Mouse (Mus musculus) cerebral cortex, adult 2 months (tissue): ENCODE data around the gene Pcsk5.

Source experiments
- WGBS: fragments of 180-500 bp; shearing (Covaris S2); methylation state at CpG from one replicate; pipeline ENCODE4 v1.1.7; 2018; 5-methylcytosine and 5-hydroxymethylcytosine counted together

Gene Pcsk5

DNA sequence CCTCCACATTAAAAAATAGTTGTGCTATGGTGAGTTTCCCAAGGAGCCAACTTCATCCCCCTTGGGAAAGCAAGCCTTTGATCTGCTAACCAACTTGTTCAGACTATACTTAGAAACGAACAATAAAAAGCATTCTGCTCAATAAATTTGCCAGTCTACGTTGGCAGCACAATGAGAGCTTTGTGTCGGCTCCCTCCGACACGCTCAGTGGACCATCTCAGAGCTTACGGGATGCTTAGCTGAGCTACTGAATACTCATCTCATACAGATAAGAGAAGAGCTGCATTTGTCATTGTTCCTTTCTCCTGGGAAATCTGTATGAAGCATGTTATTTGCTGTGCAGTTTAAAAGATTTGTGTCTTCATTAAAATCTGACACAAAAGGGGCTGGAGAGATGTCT is 451.0 kb downstream of the Pcsk5 start:
- 55% methylated on average over 6 of the region's 6 CpGs for WGBS

DNA sequence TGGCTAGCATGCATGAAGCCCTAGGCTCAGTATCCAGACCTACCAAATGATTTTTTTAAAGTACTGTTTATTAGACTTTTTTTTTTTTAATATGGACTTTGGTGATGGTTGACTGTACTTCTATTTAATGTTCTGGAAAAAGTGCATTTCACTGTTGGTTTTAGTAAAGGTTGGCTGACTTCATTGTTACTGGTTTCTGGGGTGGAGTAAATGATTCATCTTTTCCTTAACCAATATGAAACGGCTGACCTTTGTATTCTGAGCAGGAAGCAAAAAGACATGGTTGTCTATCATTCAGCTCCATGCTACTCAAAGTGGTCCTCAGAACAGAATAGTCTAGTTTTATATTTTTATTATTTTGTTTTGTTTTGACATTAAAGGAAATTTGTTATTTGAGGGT is 452.0 kb downstream of the Pcsk5 start:
- WGBS: 74% methylated on average over 1 of the region's 1 CpGs

DNA sequence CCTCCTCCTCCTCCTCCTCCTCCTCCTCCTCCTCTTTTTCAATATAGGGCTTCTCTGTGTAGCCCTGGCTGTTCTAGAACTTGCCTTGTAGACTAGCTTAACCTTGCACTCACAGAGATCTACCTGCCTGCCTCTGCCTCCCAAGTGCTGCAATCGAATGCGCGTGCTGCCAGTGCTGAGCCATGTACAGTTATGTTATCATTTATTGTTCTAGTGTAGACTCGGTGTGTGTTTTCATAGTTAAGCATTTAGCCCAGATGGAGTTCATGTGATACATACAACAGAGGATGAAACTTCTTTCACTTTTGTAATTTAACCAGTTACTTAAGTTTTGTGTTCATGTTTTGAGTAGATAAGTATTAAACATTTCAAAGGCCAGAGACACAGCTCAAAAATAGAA is 452.4 kb downstream of the Pcsk5 start:
- WGBS: 93% methylated on average over 4 of the region's 4 CpGs

DNA sequence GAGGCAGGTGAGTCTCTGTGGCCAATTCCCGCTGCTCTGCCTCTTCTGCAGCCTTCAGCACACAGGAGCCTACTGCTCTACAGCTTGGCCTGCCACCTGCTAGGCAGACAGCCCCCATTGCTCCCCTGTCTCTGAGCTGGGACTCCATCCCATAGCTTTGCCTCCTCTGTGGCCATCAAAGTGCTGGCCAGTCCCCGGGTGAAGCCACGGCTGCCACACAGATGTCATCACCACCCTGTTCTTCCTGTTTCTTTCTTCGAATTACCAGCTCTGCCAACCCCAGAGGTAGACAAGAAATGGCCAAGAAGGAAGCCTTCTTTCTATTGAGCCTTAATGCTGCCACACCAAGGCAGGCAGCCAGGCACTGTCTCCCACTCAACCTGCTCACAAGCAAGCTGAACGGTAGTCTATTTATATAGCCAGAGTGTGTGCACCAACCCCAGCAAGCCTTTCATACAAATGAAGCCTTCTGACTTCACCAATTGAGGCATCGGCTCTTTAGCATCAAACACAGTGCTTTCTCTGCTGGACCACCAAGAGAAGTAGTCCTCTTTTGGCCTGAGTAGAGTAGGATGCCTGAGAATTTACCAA is 454.5 kb downstream of the Pcsk5 start:
- 53% methylated on average over 6 of the region's 6 CpGs for WGBS
